Mouse (Mus musculus) testis, adult 2 months (tissue): ENCODE results near the gene Ndufs1.

Experiments
- CTCF ChIP-seq: fragments of 200-500 bp; IDR thresholded peaks from 2 replicates; pipeline ENCODE4 v1.5.1; 2012; ENCODE audit warnings: low read depth, mild to moderate bottlenecking, inconsistent platforms, low read length, moderate library complexity; ENCODE audit not compliant: control insufficient read depth, insufficient read depth, insufficient replicate concordance
- POLR2A ChIP-seq: fragments of 200-500 bp; IDR thresholded peaks from 2 replicates; pipeline ENCODE4 v1.6.1; 2012; ENCODE audit warnings: low read depth, mild to moderate bottlenecking, inconsistent platforms, low read length, moderate library complexity; ENCODE audit not compliant: control insufficient read depth

GRCm38 (mm10) chr1:63175853-63176252 is 780 bp downstream of the Ndufs1 start:
- TF ChIP-seq CTCF (no peak), POLR2A (no peak)
